Mouse (Mus musculus) liver, embryonic 14.5 days (tissue): ENCODE results near the gene Clcf1. TPM values are rescaled to one million over a fixed set of nuclear protein-coding genes. Genes with fewer than 3 reads are reported as not detected.
A peak's percentile ranks its signal among the peaks of the same experiment; 100 is the strongest.

Source experiments
- ATAC-seq: fragments of 200-750 bp; cut with Nextera tagmentation; 2 replicates; pipeline ENCODE4 v1.8.0; 2017; ENCODE audit warnings: moderate number of reproducible peaks, mild to moderate bottlenecking, moderate library complexity; ENCODE audit not compliant: insufficient read depth
- DNase-seq, 3 experiments: peaks; one replicate each; pipeline ENCODE4 v3.0.0-alpha.2; 2012 to 2013; ENCODE audit warnings: low read depth in 3 of 3, low spot score in 3 of 3
- H3K27ac ChIP-seq: fragments of 300-500 bp; sonication (generic); 2 replicates; pipeline ENCODE4 v1.5.1; 2014; ENCODE audit warnings: moderate library complexity, mild to moderate bottlenecking, control low read depth, inconsistent platforms
- H3K27me3 ChIP-seq: fragments of 300-500 bp; sonication (generic); 2 replicates; pipeline ENCODE4 v1.6.1; 2014; ENCODE audit warnings: mild to moderate bottlenecking, low read length, moderate library complexity; ENCODE audit not compliant: control insufficient read depth, insufficient read depth
- H3K36me3 ChIP-seq: fragments of 300-500 bp; sonication (generic); replicated peaks from 2 replicates; pipeline ENCODE4 v1.6.1; 2014; ENCODE audit warnings: low read depth; ENCODE audit not compliant: control insufficient read depth, insufficient read depth
- H3K4me1 ChIP-seq, 2 experiments: fragments of 200-500 bp in 1 of 2; fragments of 300-500 bp in 1 of 2; sonication (generic) in 1 of 2; replicated peaks; 2 replicates each; pipeline ENCODE4 v1.6.1; 2012 to 2014; ENCODE audit warnings: antibody characterized with exemption in 1 of 2, inconsistent platforms in 1 of 2, low read length in 1 of 2; ENCODE audit not compliant: control insufficient read depth in 2 of 2, insufficient read depth in 2 of 2
- H3K4me2 ChIP-seq: fragments of 300-500 bp; sonication (generic); 2 replicates; pipeline ENCODE4 v1.6.1; 2014; ENCODE audit warnings: low read depth, mild to moderate bottlenecking, control low read depth, moderate library complexity
- H3K4me3 ChIP-seq, 2 experiments: fragments of 200-500 bp in 1 of 2; fragments of 300-500 bp in 1 of 2; sonication (generic) in 1 of 2; 2 replicates each; pipeline ENCODE4 v1.5.1; 2012 to 2014; ENCODE audit warnings: low read depth in 2 of 2, low read length in 2 of 2, mild to moderate bottlenecking in 2 of 2, control low read depth in 1 of 2, inconsistent platforms in 1 of 2, moderate library complexity in 1 of 2; ENCODE audit not compliant: insufficient read depth in 1 of 2
- H3K9ac ChIP-seq: fragments of 300-500 bp; sonication (generic); replicated peaks from 2 replicates; pipeline ENCODE4 v1.6.1; 2014; ENCODE audit warnings: mild to moderate bottlenecking, control low read depth, moderate library complexity
- H3K9me3 ChIP-seq: fragments of 300-500 bp; sonication (generic); 2 replicates; pipeline ENCODE4 v1.6.1; 2016; ENCODE audit warnings: low read length, mixed read lengths; ENCODE audit not compliant: control insufficient read depth
- CTCF ChIP-seq: IDR thresholded peaks from 2 replicates; pipeline ENCODE4 v1.5.1; 2016; ENCODE audit warnings: antibody characterized with exemption, low read depth, control low read depth
- EP300 ChIP-seq: IDR thresholded peaks from 2 replicates; pipeline ENCODE4 v1.6.1; 2016; ENCODE audit warnings: antibody characterized with exemption, low read depth
- WGBS: fragments of 180-500 bp; shearing (Covaris S2); extraction: QIAGEN DNeasy Blood & Tissue Kit; methylation state at CpG from one replicate; pipeline ENCODE4 v1.1.7; 2014; ENCODE audit not compliant: insufficient replicate concordance; 5-methylcytosine and 5-hydroxymethylcytosine counted together
- polyA plus RNA-seq, 2 experiments: library from polyadenylated mRNA; depleted of rRNA in 1 of 2; stranded (reverse) in 1 of 2; unstranded in 1 of 2; fragments of >200 nt; fragmentation: Nextera tagmentation in 1 of 2; extraction: Ambion mirVana in 1 of 2; gene quantifications; 2 replicates each; pipeline versions ENCODE4 v1.2.1 to v1.2.3; 2012 to 2014

The Clcf1 gene
- polyA plus RNA-seq, 2 experiments, result 0.43 to 1.1 TPM

DNA sequence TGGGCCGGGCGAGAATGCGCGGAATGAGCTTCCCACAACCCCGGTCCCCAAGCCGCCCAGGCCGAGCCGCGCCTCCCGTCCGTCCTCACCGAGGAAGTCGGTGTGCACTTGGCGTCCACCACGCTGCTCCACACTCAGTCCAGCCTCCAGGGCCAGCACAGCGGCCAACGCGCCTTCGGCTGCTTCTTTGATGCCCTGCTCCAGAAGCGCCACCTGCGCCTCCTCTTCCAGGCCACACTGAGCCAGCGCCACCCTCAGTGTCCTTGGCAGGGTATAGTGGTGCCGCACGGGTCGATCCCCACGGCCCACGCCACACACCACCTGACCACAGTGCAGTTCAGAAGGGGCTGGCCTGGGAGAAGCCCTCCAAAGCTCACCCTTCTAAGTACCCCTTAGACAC is 44.2 kb upstream of the Clcf1 start:
- TF ChIP-seq EP300, result no peak
- no peak for TF ChIP-seq CTCF
- H3K27ac ChIP-seq, result peak overlapping the region; percentile 0; the same call in 1 of the 2 replicates
- H3K4me2 ChIP-seq, result peak overlapping the region; percentile 87
- DNase-seq, result no peak
- peak; percentile 54 for ATAC-seq
- WGBS, result 13% methylated on average over 27 of the region's 27 CpGs
- H3K9ac ChIP-seq, result peak overlapping the region; percentile 50
- H3K4me3 ChIP-seq, result peak overlapping the region; percentile 42 to 57
- no peaks in the 10 kb centered on the region for H3K9me3 ChIP-seq
- H3K27me3 ChIP-seq, result no peaks in the 10 kb centered on the region
- no peaks in the 10 kb centered on the region for H3K36me3 ChIP-seq
- peaks cover 4 to 5% of the 10 kb centered on the region in 2 experiments for H3K4me1 ChIP-seq

DNA sequence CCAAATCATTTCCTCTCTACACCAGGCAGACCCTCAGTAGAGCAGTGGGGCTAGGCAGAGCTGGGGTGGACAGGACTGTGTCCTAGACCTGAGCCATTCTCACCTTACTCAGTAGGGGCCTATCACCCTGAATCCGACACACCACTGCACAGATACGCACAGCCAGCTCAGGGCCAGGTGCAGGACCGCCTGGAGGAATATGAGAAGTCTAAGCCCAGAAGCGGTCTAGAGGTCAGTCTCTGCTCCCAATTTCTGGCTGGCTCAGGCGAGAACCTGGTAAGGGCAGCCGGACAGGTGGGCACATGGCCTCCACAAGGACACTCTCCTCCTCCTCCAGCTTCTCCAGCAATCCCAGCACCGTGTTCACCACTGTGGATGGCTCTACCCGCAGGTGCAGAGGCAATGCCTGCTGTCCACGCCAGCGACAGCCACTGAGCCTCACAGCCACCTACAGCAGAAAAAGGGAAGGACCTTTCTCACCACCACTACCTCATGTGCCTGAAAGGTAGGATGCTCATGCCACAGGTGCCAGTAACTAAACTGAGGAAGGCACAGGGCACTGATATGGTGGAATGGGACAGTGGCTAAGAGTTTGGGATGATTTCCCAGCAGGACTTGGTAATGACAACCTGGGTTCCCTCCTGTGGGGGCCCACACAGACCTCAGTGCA is 43.2 kb upstream of the Clcf1 start:
- DNase-seq (no peak), ATAC-seq (no peak)
- H3K36me3 ChIP-seq, result no peaks in the 10 kb centered on the region
- WGBS, result 73% methylated on average over 10 of the region's 10 CpGs
- TF ChIP-seq CTCF (no peak), EP300 (no peak)
- H3K4me2 ChIP-seq, result no peak overlapping the region
- H3K9me3 ChIP-seq, result no peaks in the 10 kb centered on the region
- H3K27me3 ChIP-seq, result no peaks in the 10 kb centered on the region
- no peak overlapping the region for H3K9ac ChIP-seq
- H3K4me1 ChIP-seq, result peaks cover 4 to 12% of the 10 kb centered on the region in 2 experiments
- no peak overlapping the region for H3K4me3 ChIP-seq
- H3K27ac ChIP-seq, result no peak overlapping the region

DNA sequence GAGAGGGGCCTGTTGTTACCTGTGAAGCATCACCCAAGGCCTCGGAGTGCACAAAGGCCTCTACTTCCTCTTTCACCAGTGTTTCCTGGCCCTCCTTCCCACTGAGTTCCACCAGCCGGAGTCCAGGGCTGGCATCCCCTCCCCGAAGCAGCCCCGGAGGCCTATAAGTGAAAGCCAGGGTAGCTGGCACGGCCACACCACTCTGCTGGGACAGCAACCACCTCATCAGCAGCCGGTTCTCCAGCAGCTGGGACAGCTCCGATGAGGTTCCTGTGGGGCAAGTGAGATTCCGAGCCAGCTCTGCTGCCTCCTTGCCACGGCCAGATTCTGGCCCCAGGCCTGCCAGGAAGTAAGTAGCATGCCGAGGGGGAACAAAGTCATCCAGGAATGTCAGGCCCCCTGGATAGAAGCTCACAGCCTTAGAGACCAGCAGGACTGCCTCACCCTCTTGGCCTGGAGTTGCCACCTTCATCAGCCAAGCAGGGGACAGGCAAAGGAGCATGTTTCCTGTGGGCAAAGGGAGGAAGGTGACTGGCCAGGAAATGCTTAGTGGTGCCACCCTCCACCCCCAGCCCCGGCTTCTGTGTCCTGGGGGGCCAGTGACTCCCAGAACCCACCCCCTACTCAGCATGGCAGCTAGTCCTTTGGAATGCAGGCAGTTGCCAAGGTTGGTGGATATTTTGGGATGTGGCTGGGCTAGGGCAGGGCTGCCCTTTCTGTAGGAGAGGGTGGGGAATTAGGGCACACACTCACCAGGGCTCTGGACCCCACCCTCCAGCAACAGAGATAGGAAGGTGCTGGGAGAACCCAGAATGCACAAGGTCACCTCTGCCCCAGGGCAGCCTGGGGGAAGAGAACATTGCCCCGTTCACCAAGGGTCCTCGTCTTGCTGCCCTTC is 42.4 kb upstream of the Clcf1 start:
- 44% methylated on average over 13 of the region's 13 CpGs for WGBS
- DNase-seq (no peak), ATAC-seq (no peak)
- no peak overlapping the region for H3K4me2 ChIP-seq
- peaks cover 4 to 12% of the 10 kb centered on the region in 2 experiments for H3K4me1 ChIP-seq
- no peak overlapping the region for H3K27ac ChIP-seq
- no peak overlapping the region for H3K9ac ChIP-seq
- no peaks in the 10 kb centered on the region for H3K36me3 ChIP-seq
- no peaks in the 10 kb centered on the region for H3K27me3 ChIP-seq
- no peak for TF ChIP-seq EP300
- TF ChIP-seq CTCF, result no peak
- no peaks in the 10 kb centered on the region for H3K9me3 ChIP-seq
- H3K4me3 ChIP-seq, result no peak overlapping the region

DNA sequence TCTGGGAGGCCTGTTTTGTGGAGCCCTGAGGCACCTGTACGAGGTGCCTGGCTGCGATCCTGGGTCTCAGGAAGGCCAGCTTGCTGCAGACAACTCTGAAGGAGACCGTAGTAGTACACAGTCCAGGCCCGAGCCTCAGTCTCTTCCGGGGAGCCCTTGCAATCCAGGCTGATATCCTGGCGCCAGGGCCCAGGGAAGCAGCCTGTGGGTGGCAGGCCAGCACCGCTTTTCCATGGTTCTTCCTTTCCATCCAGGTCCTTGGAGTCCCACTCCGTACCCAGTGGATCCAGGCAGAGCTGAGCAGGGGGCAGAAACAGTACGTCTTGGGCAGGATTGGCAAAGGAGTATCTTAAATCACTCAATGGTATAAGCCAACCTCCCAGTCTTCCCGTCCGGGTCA is 41.1 kb upstream of the Clcf1 start:
- ATAC-seq, result no peak
- peaks cover 4 to 12% of the 10 kb centered on the region in 2 experiments for H3K4me1 ChIP-seq
- no peak overlapping the region for H3K4me2 ChIP-seq
- no peak for DNase-seq
- H3K27me3 ChIP-seq, result no peaks in the 10 kb centered on the region
- no peaks in the 10 kb centered on the region for H3K9me3 ChIP-seq
- H3K4me3 ChIP-seq, result no peak overlapping the region
- H3K9ac ChIP-seq, result no peak overlapping the region
- H3K36me3 ChIP-seq, result no peaks in the 10 kb centered on the region
- TF ChIP-seq EP300 (no peak), CTCF (no peak; the same call in 1 of the 2 replicates)
- WGBS, result 60% methylated on average over 11 of the region's 11 CpGs
- no peak overlapping the region for H3K27ac ChIP-seq

DNA sequence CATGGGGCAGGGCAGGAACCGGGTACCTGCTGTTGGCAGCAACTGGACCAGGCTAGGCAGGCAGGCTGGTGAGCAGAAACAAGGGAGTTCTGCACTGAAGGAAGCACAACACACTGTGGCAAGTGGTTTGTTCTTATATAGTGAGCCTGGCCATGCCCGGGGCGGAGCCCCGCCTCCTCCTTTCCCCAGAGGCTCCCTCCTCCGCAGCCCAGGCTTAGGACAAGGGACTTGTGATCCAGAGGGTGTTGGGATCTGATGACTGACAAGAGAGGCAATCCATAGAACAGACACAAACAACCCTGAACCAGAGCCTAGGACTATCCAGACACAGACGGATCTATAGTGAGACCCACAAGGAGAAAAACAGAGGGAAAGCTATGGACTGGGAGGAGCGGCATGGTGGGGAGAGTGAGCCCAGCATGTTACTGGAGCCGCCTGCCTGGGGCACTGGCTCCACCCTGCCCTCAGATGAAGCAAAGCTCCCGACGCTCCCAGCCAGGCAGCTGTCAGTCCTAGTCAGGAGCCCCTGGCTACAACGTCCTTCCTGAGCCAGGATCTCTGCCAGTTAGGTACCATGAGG is 38.6 kb upstream of the Clcf1 start, which contains the start of gene Carns1:
Carns1 (minus strand) TSS at position 112 of the 580 bp plus-strand sequence.
- WGBS, result 23% methylated on average over 11 of the region's 11 CpGs
- ATAC-seq, result no peak
- no peaks in the 10 kb centered on the region for H3K36me3 ChIP-seq
- H3K4me1 ChIP-seq, result peaks cover 0 to 6% of the 10 kb centered on the region in 2 experiments; a peak in 1 of 4 replicates
- no peak for DNase-seq
- H3K27ac ChIP-seq, result no peak within 1 kb of the TSS
- peak within 1 kb of the TSS; percentile 23; the same call in 1 of the 2 replicates for H3K4me2 ChIP-seq
- H3K9me3 ChIP-seq, result no peaks in the 10 kb centered on the region
- no peak within 1 kb of the TSS for H3K4me3 ChIP-seq
- no peak within 1 kb of the TSS for H3K9ac ChIP-seq
- no peak for TF ChIP-seq EP300
- no peak for TF ChIP-seq CTCF
- H3K27me3 ChIP-seq, result no peaks in the 10 kb centered on the region
